Mouse (Mus musculus) megakaryocyte-erythroid progenitor cell, adult 5-6 weeks (primary cell): ENCODE data around the gene Shisa8. TPM values are rescaled to one million over a fixed set of nuclear protein-coding genes. Genes with fewer than 3 reads are reported as not detected.

Experiments
- ATAC-seq: replicated peaks from 2 replicates; pipeline ENCODE4 v1.8.0; 2016; ENCODE audit warnings: mild to moderate bottlenecking, inconsistent platforms; ENCODE audit not compliant: severe bottlenecking, poor library complexity, low FRiP score, low TSS enrichment
- total RNA-seq, 2 experiments: library from RNA; stranded (forward) in 1 of 2; stranded (reverse) in 1 of 2; fragments of 200-1000, 215-1000 nt in 1 of 2; fragments of >200 nt in 1 of 2; fragmentation: Nextera tagmentation in 1 of 2; gene quantifications; 2 replicates each; pipeline ENCODE4 v1.2.3; 2014 to 2017

Gene Shisa8
- total RNA-seq, 2 experiments from 2014 or later: not detected

DNA sequence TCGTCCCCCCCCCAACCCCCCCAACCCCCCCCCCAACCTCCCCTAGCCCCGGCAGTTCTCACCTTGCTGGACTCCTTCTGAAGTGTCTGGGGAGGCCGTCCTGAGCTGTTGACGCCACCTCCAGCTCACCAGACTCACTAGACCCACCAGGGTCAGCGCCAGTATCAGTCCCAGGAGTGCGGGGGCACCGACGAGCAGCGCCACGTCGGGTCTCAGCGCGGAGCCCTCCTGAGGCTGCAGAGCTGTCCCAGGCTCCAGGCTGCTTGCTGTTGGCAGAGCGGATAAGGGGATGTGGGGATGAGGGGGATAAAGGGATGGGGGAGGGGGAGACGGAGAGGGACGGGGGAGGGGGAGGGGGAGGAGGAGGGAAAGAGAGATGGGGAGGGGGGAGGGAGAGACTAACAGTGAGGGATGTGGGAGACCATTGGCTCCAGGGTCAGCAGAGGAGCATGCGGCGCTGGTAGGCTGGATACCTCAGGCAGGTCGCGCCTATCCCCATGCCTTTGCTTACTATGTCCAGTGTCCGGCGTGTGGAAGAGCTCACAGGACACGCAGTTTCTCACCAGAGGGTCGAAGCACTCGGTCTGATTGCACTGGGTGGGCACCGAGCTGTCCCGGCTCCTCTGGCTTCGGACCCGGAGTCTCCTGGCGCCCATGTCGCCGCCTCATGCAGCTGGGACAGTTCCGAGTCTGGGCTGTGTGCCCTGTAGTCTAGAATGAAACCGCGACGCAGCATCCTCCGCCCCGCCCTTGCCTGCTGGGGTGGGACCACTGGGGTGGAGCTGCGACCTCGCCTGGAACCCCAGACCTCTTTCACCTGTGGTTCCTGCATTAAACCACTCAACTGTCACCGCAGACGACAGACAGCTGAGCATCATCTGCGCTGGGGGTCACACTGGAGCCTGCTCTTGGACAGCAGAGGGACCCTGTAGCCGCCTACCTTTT is 11.3 kb upstream of the Shisa8 start, which contains the start of gene Tnfrsf13c:
TSS of gene Tnfrsf13c (minus strand) at position 713 of the 945 bp plus-strand sequence.
- ATAC-seq: peak; percentile 77

- ATAC-seq: no peak
These were observed 10.6 kb upstream of the Shisa8 start for GRCm38 (mm10) chr15:82223251-82223650.

GRCm38 (mm10) chr15:82221104-82221860 is 8.7 kb upstream of the Shisa8 start:
- no peak for ATAC-seq

DNA sequence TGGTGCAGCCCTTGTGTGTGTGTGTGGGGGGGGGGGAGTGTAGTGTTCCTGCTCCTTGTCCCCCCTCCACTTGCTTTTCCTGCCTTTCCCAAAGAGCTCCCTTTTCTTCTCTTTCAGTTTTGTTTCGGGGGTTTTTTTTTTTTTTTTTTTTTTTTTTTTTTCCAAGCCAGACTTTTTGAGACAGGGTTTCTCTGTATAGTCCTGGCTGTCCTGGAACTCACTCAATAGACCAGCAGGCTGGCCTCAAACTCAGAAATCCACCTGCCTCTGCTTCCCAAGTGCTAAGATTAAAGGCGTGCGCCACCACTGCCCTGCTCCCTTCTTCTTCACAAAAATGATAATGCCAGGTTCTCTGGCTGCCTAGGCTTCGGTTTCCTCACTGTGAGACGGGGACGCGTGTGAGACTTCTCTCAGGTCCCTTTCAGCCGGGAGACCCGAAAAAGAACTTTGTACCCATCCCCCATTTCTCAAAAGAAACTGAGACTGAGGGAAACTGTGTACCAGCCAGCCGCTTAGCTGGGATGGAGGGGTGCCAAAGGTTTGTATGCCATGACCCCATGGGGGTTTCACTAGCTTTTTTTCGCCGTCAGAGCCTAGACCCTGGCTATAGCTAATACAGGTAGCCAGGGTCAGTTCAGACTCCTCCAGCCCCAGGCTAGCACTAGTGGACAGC is 7.5 kb upstream of the Shisa8 start:
- no peak for ATAC-seq

GRCm38 (mm10) chr15:82218778-82219666 is 6.4 kb upstream of the Shisa8 start:
- ATAC-seq: no peak

DNA sequence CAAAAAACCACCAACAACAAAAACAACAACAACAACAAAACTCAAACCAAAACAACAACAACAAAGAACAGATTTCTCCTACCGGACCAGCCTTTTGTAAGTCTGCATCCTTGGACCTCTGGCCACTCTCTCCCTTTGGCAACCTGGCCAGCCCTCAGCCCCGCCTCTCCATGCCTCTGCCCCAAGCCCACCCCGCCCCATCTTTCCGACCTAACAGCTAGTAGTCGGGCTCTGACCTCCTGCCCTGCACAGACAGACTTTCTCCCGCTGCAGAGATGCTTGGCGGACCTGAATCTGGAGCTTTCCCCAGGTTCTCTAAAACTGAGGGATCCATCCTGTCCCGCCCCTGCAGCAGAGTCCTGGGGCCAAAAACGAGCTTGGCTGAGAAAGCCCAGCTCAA is 5.4 kb upstream of the Shisa8 start:
- ATAC-seq: no peak

GRCm38 (mm10) chr15:82217039-82217438 is 4.4 kb upstream of the Shisa8 start:
- 0 out of 2 replicates have a peak, but pooled peaks have one; percentile 53 for ATAC-seq

DNA sequence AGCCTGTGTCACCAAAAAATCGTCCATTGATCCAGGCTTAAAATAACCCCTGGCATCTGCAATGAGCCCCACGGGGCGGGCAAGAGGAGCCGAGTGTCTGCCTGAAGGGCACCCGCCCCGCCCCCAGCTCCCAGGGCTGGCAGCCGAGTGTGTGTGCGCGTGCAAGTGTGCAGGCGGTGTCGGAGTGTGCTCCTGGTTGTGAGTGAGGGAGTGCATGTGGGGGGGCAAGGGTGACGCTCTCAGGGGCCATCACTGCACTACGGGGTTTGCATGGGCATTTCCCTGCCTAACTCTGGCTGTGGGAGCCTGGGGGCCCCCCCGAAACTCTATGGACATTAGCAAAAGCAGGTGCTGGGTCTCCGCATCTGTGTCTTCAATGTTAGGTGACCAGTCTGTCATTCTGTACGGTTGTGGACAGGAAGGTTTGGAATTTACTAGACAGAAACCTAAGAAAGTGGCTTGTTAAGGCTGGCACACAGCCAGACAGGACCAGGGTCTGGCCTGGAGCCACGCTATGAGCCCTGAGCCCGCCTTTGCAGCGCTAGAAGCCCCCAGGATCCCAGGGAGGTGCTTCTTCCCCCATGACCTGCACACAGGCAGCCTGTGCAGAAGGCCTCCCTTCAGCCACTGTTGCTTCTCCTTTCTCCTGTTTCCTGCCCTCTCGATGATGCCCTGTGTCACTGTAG is 3.7 kb upstream of the Shisa8 start:
- ATAC-seq: no peak

- ATAC-seq: no peak
These were observed 2.9 kb upstream of the Shisa8 start for GRCm38 (mm10) chr15:82215332-82216046.

DNA sequence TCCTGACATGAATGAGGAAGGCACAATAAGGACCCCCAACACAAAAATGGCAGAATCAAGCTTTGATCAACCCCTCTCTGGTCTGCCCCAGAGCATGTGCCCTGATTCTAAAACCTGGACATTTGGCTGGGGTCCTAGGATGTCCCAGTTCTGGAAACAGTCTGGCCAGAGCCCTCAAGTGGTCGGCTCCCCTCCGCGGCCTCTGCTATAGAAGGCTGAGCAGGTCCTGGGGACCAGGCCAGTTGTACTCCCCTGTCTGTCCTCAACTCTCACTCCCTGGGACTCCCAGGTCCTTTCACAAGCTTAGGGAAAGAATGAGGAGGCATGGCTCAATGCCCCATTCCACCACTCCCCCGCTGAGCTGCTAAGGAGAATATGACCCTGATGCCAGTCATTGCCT is 607 bp upstream of the Shisa8 start:
- ATAC-seq: no peak

DNA sequence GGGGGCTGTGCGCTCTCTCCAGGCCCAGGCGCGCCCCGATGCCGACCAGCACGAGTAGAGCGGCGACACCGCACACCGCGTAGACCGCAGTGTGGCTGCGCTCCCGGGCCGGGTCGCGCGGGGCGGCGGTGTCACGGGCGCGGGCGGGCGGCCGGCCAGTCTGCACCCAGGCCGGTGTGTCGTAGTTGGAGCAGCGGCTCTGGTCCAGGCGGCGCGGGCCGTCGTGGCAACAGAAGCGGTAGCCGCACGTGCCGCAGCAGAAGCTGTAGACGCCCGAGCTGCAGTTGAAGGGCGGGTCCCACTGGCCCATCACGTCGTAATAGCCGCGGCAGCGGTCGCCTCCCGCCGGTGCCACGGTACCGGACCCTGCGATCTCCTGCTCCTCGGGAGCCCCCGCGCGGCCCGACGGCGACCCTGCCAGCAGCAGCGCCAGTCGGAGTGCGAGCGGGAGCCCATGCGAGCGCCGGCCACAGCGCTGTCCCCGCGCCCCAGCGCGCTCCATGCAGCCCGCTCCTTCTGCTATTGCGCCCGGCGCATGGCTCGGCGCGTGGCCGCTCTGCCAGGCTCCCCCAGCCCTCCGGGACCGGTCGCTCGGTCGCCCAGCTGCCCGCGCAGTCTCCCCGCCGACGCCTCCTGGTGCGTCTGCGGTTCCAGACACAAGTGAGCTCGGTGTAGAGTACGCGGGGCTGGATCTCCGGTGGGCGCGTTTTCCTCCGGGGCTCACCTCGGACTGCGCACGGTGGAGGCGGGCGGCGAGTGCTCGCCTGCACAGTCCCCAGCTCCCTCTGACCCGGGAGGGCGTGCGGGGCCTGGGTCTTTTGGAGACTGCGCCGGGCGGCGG is 484 bp downstream of the Shisa8 start:
- ATAC-seq: no peak

DNA sequence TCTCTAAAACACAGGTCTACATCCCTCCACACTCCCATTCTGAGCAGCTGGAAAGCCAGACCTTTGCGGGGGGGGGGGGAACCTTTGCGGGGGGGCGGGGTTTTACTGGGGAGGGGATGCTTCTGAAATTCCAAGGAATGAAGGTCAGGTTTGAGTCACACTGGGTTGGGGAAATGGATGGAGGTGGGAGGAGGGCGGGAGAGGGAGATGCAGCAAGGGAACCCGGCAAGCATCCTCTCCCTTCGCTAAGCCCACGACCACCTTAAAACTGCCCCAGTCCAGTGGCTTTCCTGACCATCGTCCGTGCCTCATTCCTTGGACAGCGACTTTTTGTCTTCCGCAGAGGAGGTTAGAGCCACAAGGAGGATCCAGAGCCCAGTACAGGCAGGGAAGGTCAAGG is 1.3 kb downstream of the Shisa8 start:
- no peak for ATAC-seq

DNA sequence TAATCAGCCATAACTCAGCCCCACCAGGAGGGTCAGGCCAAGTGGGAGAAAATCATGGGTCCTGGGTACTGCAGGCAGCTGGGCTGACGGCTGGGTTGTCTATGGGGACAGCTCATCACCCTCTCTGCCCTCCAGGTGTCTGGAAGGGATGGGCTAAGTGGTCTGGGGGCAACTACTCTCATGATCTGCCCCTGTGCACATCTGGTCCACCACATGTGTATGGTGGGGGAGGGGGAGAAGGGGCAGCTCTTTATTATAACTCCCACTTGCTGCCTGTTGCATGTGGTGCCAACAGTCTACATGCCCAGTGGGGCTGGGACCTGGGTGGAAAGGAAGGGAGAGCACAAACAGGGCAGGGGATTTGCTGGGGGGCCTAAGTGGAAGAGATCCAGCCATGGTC is 1.8 kb downstream of the Shisa8 start:
- ATAC-seq: no peak

GRCm38 (mm10) chr15:82209295-82210050 is 3.1 kb downstream of the Shisa8 start:
- ATAC-seq: no peak

DNA sequence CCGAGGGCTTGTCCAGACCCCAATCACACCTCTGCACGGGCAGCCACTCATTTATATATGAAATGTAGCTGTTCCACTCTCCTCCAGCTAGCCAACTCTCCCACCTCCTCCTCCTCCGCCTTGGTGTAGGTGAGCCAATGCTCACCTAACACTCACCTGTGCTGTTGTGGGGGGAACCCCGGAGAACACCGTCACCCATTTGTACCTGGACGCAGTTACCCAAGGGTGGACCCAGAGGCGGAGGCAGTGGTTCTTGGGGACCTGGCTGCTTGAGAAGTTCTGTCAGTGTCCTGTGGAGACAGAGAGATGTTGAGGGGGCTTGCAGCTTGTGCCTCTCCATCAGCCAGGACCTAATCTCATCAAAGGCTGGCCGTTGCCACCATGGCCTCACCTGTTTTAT is 4.3 kb downstream of the Shisa8 start:
- no peak for ATAC-seq

- ATAC-seq: no peak
These were observed 5.0 kb downstream of the Shisa8 start for GRCm38 (mm10) chr15:82207504-82208219.
